Mouse (Mus musculus) kidney, embryonic 16.5 days (tissue): ENCODE data around the gene Sema4a. TPM values are rescaled to one million over a fixed set of nuclear protein-coding genes. Genes with fewer than 3 reads are reported as not detected.
"Not testable (repeated sequence)": the region's sequence is repeated elsewhere in the genome, so short reads cannot be mapped to it uniquely, and the experiment has no call there.

ENCODE experiments used
- ATAC-seq: fragments of 200-750 bp; cut with Nextera tagmentation; 2 replicates; pipeline ENCODE4 v1.8.0; 2017; ENCODE audit warnings: moderate TSS enrichment; ENCODE audit not compliant: low FRiP score, low TSS enrichment
- H3K27ac ChIP-seq: fragments of 300-500 bp; sonication (generic); 2 replicates; pipeline ENCODE4 v1.5.1; 2014; ENCODE audit warnings: low read length
- H3K27me3 ChIP-seq: fragments of 300-500 bp; sonication (generic); 2 replicates; pipeline ENCODE4 v1.6.1; 2014; ENCODE audit warnings: low read length, control low read depth, mixed read lengths; ENCODE audit not compliant: insufficient read depth
- H3K36me3 ChIP-seq: fragments of 300-500 bp; sonication (generic); 2 replicates; pipeline ENCODE4 v1.6.1; 2014; ENCODE audit warnings: low read length, control low read depth, mixed read lengths; ENCODE audit not compliant: insufficient read depth
- H3K4me1 ChIP-seq: fragments of 300-500 bp; sonication (generic); 2 replicates; pipeline ENCODE4 v1.6.1; 2014; ENCODE audit warnings: low read length, control low read depth, mixed read lengths; ENCODE audit not compliant: insufficient read depth
- H3K4me2 ChIP-seq: fragments of 300-500 bp; sonication (generic); replicated peaks from 2 replicates; pipeline ENCODE4 v1.6.1; 2014; ENCODE audit warnings: low read depth, low read length
- H3K4me3 ChIP-seq: fragments of 300-500 bp; sonication (generic); 2 replicates; pipeline ENCODE4 v1.5.1; 2014; ENCODE audit warnings: mild to moderate bottlenecking, low read length
- H3K9ac ChIP-seq: fragments of 300-500 bp; sonication (generic); replicated peaks from 2 replicates; pipeline ENCODE4 v1.6.1; 2014; ENCODE audit warnings: low read length
- H3K9me3 ChIP-seq: fragments of 300-500 bp; sonication (generic); 2 replicates; pipeline ENCODE4 v1.6.1; 2016; ENCODE audit warnings: low read length, control low read depth
- WGBS: fragments of 180-500 bp; shearing (Covaris S2); extraction: QIAGEN DNeasy Blood & Tissue Kit; methylation state at CpG from one replicate; pipeline ENCODE4 v1.1.7; 2014; 5-methylcytosine and 5-hydroxymethylcytosine counted together
- polyA plus RNA-seq: library from polyadenylated mRNA; unstranded; fragments of >200 nt; fragmentation: Nextera tagmentation; extraction: Ambion mirVana; gene quantifications from 2 replicates; pipeline ENCODE4 v1.2.1, GENCODE M21; 2015

Gene Sema4a
- polyA plus RNA-seq, 1 experiment from 2014 or later = 19.6 TPM

- no peak overlapping the region for H3K27ac ChIP-seq
- no peaks in the 10 kb centered on the region for H3K27me3 ChIP-seq
- 58% methylated on average over 4 of the region's 4 CpGs for WGBS
- no peak overlapping the region for H3K4me2 ChIP-seq
- H3K4me1 ChIP-seq = peaks cover 45% of the 10 kb centered on the region
- no peak overlapping the region for H3K9ac ChIP-seq
- no peak overlapping the region for H3K4me3 ChIP-seq
- no peaks in the 10 kb centered on the region for H3K9me3 ChIP-seq
- H3K36me3 ChIP-seq = no peaks in the 10 kb centered on the region
- ATAC-seq = no peak
Observed at GRCm38 (mm10) chr3:88439582-88439981, 21.4 kb downstream of the Sema4a start.

- H3K4me2 ChIP-seq = peak overlapping the region; percentile 55
- WGBS = 53% methylated on average over 10 of the region's 10 CpGs
- H3K36me3 ChIP-seq = no peaks in the 10 kb centered on the region
- H3K9me3 ChIP-seq = no peaks in the 10 kb centered on the region
- H3K27me3 ChIP-seq = no peaks in the 10 kb centered on the region
- peak overlapping the region; percentile 47 for H3K9ac ChIP-seq
- H3K27ac ChIP-seq = peak overlapping the region; percentile 91
- peak overlapping the region; percentile 36 for H3K4me3 ChIP-seq
- peak; percentile 62 for ATAC-seq
- peaks cover 45% of the 10 kb centered on the region for H3K4me1 ChIP-seq
Observed at GRCm38 (mm10) chr3:88437454-88437853, 23.5 kb downstream of the Sema4a start.

GRCm38 (mm10) chr3:88436395-88437201, 24.4 kb downstream of the Sema4a start:
- Histone ChIP-seq H3K27me3 (no peaks in the 10 kb centered on the region), H3K4me3 (peak overlapping the region; percentile 36), H3K36me3 (no peaks in the 10 kb centered on the region), H3K27ac (peak overlapping the region; percentile 91), H3K4me2 (peak overlapping the region; percentile 55), H3K4me1 (peaks cover 45% of the 10 kb centered on the region), H3K9ac (peak overlapping the region; percentile 47), H3K9me3 (no peaks in the 10 kb centered on the region)
- WGBS = 6% methylated on average over 29 of the region's 29 CpGs
- ATAC-seq = peak; percentile 94

GRCm38 (mm10) chr3:88435515-88435914, 25.5 kb downstream of the Sema4a start:
- H3K27me3 ChIP-seq = no peaks in the 10 kb centered on the region
- no peak for ATAC-seq
- H3K4me1 ChIP-seq = peaks cover 38% of the 10 kb centered on the region
- no peak overlapping the region for H3K9ac ChIP-seq
- no peak overlapping the region for H3K4me2 ChIP-seq
- WGBS = 41% methylated on average over 10 of the region's 10 CpGs
- H3K9me3 ChIP-seq = no peaks in the 10 kb centered on the region
- H3K36me3 ChIP-seq = no peaks in the 10 kb centered on the region
- H3K4me3 ChIP-seq = no peak overlapping the region
- 0 out of 2 replicates have a peak overlapping the region, but pooled peaks have one; percentile 3 for H3K27ac ChIP-seq

GRCm38 (mm10) chr3:88428639-88429038, 32.3 kb downstream of the Sema4a start:
- not testable (repeated sequence) for H3K4me1 ChIP-seq, H3K27me3 ChIP-seq, H3K4me3 ChIP-seq, ATAC-seq, H3K27ac ChIP-seq, H3K4me2 ChIP-seq, H3K36me3 ChIP-seq, H3K9ac ChIP-seq, H3K9me3 ChIP-seq
- 65% methylated on average over 8 of the region's 8 CpGs for WGBS

- ATAC-seq = no peak
Observed at GRCm38 (mm10) chr3:88427342-88427905, 33.6 kb downstream of the Sema4a start.

GRCm38 (mm10) chr3:88425708-88426420, 35.1 kb downstream of the Sema4a start:
- Histone ChIP-seq H3K36me3 (peaks cover 5% of the 10 kb centered on the region), H3K4me3 (no peak overlapping the region), H3K27me3 (no peaks in the 10 kb centered on the region), H3K9me3 (no peaks in the 10 kb centered on the region), H3K27ac (peak overlapping the region; percentile 68), H3K4me1 (peaks cover 16% of the 10 kb centered on the region), H3K4me2 (peak overlapping the region; percentile 95; the same call in 1 of the 2 replicates), H3K9ac (no peak overlapping the region)
- 78% methylated on average over 10 of the region's 10 CpGs for WGBS
- ATAC-seq = no peak

More at GRCm38 (mm10) chr3:88427342-88427905, 33.6 kb downstream of the Sema4a start:
- H3K4me1 ChIP-seq = peaks cover 15% of the 10 kb centered on the region
- H3K36me3 ChIP-seq = no peaks in the 10 kb centered on the region
- no peak overlapping the region for H3K9ac ChIP-seq
- H3K27ac ChIP-seq = no peak overlapping the region
- H3K9me3 ChIP-seq = no peaks in the 10 kb centered on the region
- H3K27me3 ChIP-seq = no peaks in the 10 kb centered on the region
- H3K4me3 ChIP-seq = no peak overlapping the region
- 83% methylated on average over 4 of the region's 4 CpGs for WGBS
- no peak overlapping the region for H3K4me2 ChIP-seq

- Histone ChIP-seq H3K4me3 (peak overlapping the region; percentile 94), H3K9ac (no peak overlapping the region), H3K4me2 (peak overlapping the region; percentile 95), H3K36me3 (peaks cover 11% of the 10 kb centered on the region), H3K27me3 (no peaks in the 10 kb centered on the region), H3K27ac (peak overlapping the region; percentile 68), H3K9me3 (no peaks in the 10 kb centered on the region), H3K4me1 (peaks cover 16% of the 10 kb centered on the region)
- peak; percentile 24; the same call in 1 of the 2 replicates for ATAC-seq
- whole genome bisulfite sequencing = 2% methylated on average over 2 of the region's 2 CpGs
Observed at GRCm38 (mm10) chr3:88425330-88425689, 35.7 kb downstream of the Sema4a start.

- Histone ChIP-seq H3K4me2 (peak within 1 kb of the TSS; percentile 95), H3K27me3 (no peaks in the 10 kb centered on the region), H3K9me3 (no peaks in the 10 kb centered on the region), H3K27ac (peak within 1 kb of the TSS; percentile 68), H3K9ac (peak within 1 kb of the TSS; percentile 75), H3K36me3 (peaks cover 16% of the 10 kb centered on the region), H3K4me1 (peaks cover 16% of the 10 kb centered on the region), H3K4me3 (peak within 1 kb of the TSS; percentile 94)
- ATAC-seq = peak; percentile 98
- under 1% methylated on average over 35 of the region's 35 CpGs for WGBS
Observed at GRCm38 (mm10) chr3:88424605-88425329, 36.2 kb downstream of the Sema4a start, which contains the start of gene Slc25a44. Slc25a44 (minus strand) TSS chr3:88425139.
